Mouse (Mus musculus): ENCODE data around the gene Sec24b.

DNA sequence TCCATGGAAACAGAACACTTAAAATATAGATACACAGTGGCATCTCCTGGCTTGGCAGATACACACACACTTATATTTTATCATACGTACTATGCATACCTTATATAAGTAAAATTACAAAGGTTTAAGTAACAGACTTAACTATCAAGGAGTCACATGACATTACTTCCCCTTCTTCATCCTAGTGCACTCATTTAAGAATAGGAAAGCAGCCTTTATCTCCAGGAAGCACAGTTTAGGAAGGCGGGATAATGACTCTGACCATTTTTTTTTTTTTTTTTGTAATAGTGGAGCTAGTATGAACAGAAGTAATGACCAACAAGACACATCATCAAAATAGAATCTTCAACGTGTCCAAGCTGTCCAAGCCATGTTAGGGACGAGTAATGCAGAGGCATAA, 21.3 kb downstream of the Sec24b start:
- TF ChIP-seq EP300 (IDR thresholded peaks at IDR 0.05; ENCODE audit: insufficient read depth, low read depth, low read length) (no peak), POLR2A (IDR thresholded peaks at IDR 0.05; ENCODE audit: insufficient read depth, low read depth, low read length) (no peak), CTCF (IDR thresholded peaks at IDR 0.05) (no peak)

Measured in heart, adult 2 months (tissue).